Mouse (Mus musculus) midbrain, embryonic 12.5 days (tissue): ENCODE results near the gene Shq1. TPM values are rescaled to one million over a fixed set of nuclear protein-coding genes. Genes with fewer than 3 reads are reported as not detected.

Source experiments
- ATAC-seq: fragments of 200-750 bp; cut with Nextera tagmentation; 2 replicates; pipeline ENCODE4 v1.8.0; 2017; ENCODE audit warnings: low read depth, moderate TSS enrichment, moderate library complexity; ENCODE audit not compliant: low FRiP score
- H3K27ac ChIP-seq: fragments of 300-500 bp; sonication (generic); replicated peaks from 2 replicates; pipeline ENCODE4 v1.5.1; 2016; ENCODE audit warnings: mild to moderate bottlenecking
- H3K27me3 ChIP-seq: fragments of 300-500 bp; sonication (generic); 2 replicates; pipeline ENCODE4 v1.6.1; 2016; ENCODE audit warnings: mild to moderate bottlenecking
- H3K36me3 ChIP-seq: fragments of 300-500 bp; sonication (generic); 2 replicates; pipeline ENCODE4 v1.6.1; 2016
- H3K4me1 ChIP-seq: fragments of 300-500 bp; sonication (generic); 2 replicates; pipeline ENCODE4 v1.6.1; 2016
- H3K4me2 ChIP-seq: fragments of 300-500 bp; sonication (generic); replicated peaks from 2 replicates; pipeline ENCODE4 v1.6.1; 2016; ENCODE audit warnings: mild to moderate bottlenecking, moderate library complexity
- H3K4me3 ChIP-seq: fragments of 300-500 bp; sonication (generic); 2 replicates; pipeline ENCODE4 v1.5.1; 2016; ENCODE audit warnings: mild to moderate bottlenecking
- H3K9ac ChIP-seq: fragments of 300-500 bp; sonication (generic); replicated peaks from 2 replicates; pipeline ENCODE4 v1.6.1; 2016; ENCODE audit warnings: mild to moderate bottlenecking, moderate library complexity
- H3K9me3 ChIP-seq: fragments of 300-500 bp; sonication (generic); 2 replicates; pipeline ENCODE4 v1.6.1; 2016; ENCODE audit warnings: mild to moderate bottlenecking
- WGBS: fragments of 180-500 bp; shearing (Covaris S2); methylation state at CpG from one replicate; pipeline ENCODE4 v1.1.7; 2016; 5-methylcytosine and 5-hydroxymethylcytosine counted together
- polyA plus RNA-seq: library from polyadenylated mRNA; unstranded; fragments of >200 nt; fragmentation: Nextera tagmentation; extraction: Ambion mirVana; gene quantifications from 2 replicates; pipeline ENCODE4 v1.2.1, GENCODE M21; 2016

Shq1 gene
- polyA plus RNA-seq, 1 experiment from 2014 or later = 17.3 TPM

DNA sequence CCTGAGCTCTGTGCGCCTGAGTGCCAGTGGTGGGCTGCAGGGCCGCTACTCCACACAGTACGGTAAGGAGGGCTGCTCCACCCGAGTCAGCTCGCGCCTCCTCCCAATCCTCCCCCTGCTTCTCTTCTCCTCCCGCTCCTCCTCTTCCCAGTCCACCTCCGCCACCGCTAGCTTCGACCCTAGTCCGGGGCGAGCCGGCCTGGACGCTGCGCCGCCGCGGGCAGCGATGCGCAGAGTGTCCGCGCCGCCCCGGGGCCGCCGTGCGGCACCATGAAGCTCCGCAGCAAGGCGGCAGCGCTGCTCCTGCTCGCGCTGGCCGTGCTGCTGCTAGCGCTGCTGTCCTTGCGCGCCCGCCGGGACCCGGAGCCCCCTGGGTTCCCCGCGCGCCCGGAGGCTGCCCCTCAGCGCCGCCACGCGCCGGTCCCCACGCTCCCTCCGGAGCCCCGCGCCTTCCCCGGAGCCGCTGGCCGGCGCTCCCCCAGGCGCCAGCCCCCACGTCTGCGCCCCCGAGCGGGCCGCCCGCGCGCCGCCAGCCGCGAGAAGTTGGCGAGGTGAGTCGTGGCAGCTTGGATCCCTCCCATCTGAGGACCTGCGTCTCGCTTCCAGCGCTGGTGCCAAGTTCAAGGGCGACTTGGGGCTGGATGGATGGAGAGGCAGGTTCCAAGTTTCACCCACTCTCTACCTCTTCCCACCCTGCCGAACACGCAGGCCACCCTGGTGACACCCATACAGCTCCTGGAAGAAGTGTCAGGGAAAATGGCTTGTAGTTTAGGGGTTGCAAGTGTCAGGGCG lies 33.8 kb upstream of the Shq1 start, which contains the start of gene Gxylt2:
TSS of gene Gxylt2 (plus strand) at position 161 of the 792 bp plus-strand sequence.
- H3K27me3 ChIP-seq = peaks cover 43% of the 10 kb centered on the region

DNA sequence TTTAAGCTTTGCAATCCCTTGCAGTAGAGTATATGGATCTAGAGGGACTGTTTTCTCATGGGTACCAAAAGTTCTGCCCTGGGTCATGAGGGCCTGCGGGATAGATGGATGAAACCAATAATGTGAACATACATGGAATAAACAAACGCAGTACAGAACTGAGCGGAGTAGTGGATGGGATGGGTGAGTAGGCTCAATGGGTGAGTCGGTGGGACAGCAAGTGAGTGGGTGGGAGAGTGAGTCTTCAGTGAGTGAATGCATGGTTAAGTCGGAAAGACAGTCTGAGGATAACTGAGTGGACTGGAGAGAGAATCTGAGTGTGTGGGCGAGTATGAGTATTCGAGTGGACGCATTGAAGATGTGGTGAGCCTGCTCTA lies 33.2 kb upstream of the Shq1 start:
- H3K36me3 ChIP-seq = no peaks in the 10 kb centered on the region
- 34% methylated on average over 8 of the region's 8 CpGs for WGBS
- peak overlapping the region; percentile 97 for H3K4me2 ChIP-seq
- ATAC-seq = no peak
- H3K4me3 ChIP-seq = peak overlapping the region; percentile 67
- H3K9ac ChIP-seq = peak overlapping the region; percentile 60; the same call in 1 of the 2 replicates
- no peak overlapping the region for H3K27ac ChIP-seq
- H3K9me3 ChIP-seq = no peaks in the 10 kb centered on the region
- H3K4me1 ChIP-seq = peaks cover 15% of the 10 kb centered on the region
- peaks cover 43% of the 10 kb centered on the region for H3K27me3 ChIP-seq

More for the DNA sequence above, 33.8 kb upstream of the Shq1 start, which contains the start of gene Gxylt2:
- Histone ChIP-seq H3K9ac (peak within 1 kb of the TSS; percentile 60), H3K36me3 (no peaks in the 10 kb centered on the region), H3K9me3 (no peaks in the 10 kb centered on the region), H3K4me3 (peak within 1 kb of the TSS; percentile 67), H3K4me1 (peaks cover 15% of the 10 kb centered on the region), H3K4me2 (peak within 1 kb of the TSS; percentile 97), H3K27ac (0 out of 2 replicates have a peak within 1 kb of the TSS, but pooled peaks have one; percentile 22)
- peak; percentile 86 for ATAC-seq
- under 1% methylated on average over 69 of the region's 77 CpGs for WGBS

DNA sequence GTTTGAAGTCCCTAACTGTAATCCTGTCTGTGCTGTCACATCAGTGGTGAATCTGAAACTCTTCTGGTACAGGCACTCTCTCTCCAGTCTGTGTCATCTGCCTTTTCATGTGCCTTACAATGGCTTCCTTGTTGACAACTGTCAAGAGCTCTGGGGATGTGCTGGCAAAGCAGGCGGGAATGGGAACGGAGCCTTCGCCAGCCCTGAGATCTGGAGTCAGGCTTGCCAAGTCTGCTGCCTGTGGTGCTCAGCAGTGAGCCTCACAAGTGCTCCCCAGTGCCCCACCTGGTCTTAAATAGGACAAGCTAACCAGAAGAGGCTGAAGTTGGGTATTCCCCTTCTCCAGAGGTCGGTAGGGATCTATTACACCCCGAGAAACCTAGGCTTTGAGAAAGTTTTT lies 29.8 kb upstream of the Shq1 start:
- Histone ChIP-seq H3K36me3 (no peaks in the 10 kb centered on the region), H3K4me3 (no peak overlapping the region), H3K9me3 (no peaks in the 10 kb centered on the region), H3K27me3 (peaks cover 31% of the 10 kb centered on the region), H3K9ac (no peak overlapping the region), H3K27ac (no peak overlapping the region), H3K4me2 (no peak overlapping the region), H3K4me1 (peaks cover 15% of the 10 kb centered on the region)
- no peak for ATAC-seq
- WGBS = 70% methylated on average over 5 of the region's 5 CpGs

DNA sequence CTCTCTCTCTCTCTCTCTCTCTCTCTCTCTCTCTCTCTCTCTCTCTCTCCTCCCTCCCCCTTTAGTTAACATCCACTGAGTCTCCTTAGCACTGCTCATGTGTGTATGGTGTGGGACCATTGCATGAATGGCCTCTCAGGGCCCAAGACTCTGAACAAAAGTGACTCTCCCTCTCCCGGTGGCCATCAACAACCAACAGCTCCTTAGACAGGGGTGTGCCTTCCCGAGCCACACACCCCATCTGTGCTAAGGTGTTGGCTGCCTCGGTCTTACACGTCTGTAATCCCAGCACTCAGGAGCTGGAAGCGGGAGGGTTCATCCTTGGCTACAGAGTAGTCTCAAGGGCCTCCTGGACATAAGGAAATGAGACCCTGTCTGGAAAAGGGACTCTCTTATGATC lies 29.0 kb upstream of the Shq1 start:
- Histone ChIP-seq H3K36me3 (no peaks in the 10 kb centered on the region), H3K4me1 (peaks cover 8% of the 10 kb centered on the region), H3K27ac (no peak overlapping the region), H3K4me2 (no peak overlapping the region), H3K4me3 (no peak overlapping the region), H3K27me3 (peaks cover 23% of the 10 kb centered on the region), H3K9ac (no peak overlapping the region), H3K9me3 (no peaks in the 10 kb centered on the region)
- ATAC-seq = no peak
- 86% methylated on average over 5 of the region's 5 CpGs for WGBS

DNA sequence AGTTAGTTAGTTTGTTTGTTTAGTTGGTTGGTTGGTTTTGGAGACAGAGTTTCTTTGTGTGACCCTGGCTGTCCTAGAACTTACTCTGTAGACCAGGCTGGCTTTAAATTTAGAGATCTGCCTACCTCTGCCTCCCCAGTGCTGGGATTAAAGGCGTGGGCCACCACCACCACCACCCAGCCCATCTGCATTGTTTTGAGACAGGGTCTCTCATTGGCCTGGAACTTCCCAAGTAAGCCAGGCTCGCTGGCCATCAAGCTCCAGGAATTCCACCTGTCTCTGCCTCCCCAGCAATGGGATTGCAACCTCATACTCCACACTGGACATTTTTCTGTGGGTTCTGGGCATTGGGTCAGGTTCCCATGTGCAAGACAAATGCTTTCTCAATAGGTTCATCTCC lies 15.4 kb upstream of the Shq1 start:
- H3K4me3 ChIP-seq = no peak overlapping the region
- no peak overlapping the region for H3K4me2 ChIP-seq
- H3K36me3 ChIP-seq = no peaks in the 10 kb centered on the region
- no peak overlapping the region for H3K27ac ChIP-seq
- H3K27me3 ChIP-seq = no peaks in the 10 kb centered on the region
- H3K9me3 ChIP-seq = 0 out of 2 replicates have a peak, but pooled peaks cover 3% of the 10 kb centered on the region
- WGBS = 75% methylated on average over 2 of the region's 2 CpGs
- no peak overlapping the region for H3K9ac ChIP-seq
- no peak for ATAC-seq
- no peaks in the 10 kb centered on the region for H3K4me1 ChIP-seq

DNA sequence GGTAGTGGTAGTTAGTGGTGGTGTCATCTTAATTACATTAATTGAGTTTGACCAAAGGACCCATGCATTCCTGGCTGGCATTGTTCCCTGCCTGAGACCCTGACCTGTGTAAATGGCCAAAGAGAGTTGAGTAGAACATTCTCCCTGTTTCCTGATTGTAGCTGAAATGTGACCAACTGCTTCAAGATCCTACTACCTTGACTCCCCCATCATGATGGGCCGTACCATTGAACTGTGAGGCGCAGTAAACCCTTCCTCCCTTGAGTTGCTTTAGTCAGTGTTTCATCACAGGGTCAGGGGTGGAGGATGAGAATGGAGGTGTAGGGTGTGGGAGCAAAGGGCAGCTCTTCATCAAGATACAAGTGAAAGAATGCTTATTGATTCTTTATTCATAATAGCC lies 7.7 kb upstream of the Shq1 start:
- no peak overlapping the region for H3K9ac ChIP-seq
- H3K9me3 ChIP-seq = no peaks in the 10 kb centered on the region
- WGBS = 89% methylated on average over 2 of the region's 2 CpGs
- H3K4me2 ChIP-seq = no peak overlapping the region
- no peak for ATAC-seq
- H3K4me3 ChIP-seq = no peak overlapping the region
- H3K36me3 ChIP-seq = no peaks in the 10 kb centered on the region
- no peaks in the 10 kb centered on the region for H3K4me1 ChIP-seq
- no peaks in the 10 kb centered on the region for H3K27me3 ChIP-seq
- H3K27ac ChIP-seq = no peak overlapping the region

DNA sequence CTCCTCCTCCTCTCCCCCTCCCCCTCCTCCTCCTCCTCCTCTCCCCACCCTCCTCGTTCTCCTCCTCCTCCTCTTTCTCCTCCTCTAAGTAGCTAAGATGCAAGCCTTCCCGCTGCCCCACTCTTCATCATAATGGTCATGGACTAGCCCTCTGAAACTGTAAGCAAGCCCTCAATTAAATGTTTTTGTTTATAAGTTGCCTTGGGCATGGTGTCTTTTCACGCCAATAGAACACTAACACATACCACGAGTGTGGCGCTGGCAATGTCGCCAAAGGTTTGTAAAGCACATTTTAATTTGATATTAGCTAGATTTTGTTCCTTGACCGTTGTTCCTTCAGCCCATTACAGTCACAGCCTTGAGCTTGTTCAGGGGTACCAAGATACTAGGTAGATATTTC lies 5.5 kb upstream of the Shq1 start:
- 85% methylated on average over 6 of the region's 7 CpGs for WGBS

DNA sequence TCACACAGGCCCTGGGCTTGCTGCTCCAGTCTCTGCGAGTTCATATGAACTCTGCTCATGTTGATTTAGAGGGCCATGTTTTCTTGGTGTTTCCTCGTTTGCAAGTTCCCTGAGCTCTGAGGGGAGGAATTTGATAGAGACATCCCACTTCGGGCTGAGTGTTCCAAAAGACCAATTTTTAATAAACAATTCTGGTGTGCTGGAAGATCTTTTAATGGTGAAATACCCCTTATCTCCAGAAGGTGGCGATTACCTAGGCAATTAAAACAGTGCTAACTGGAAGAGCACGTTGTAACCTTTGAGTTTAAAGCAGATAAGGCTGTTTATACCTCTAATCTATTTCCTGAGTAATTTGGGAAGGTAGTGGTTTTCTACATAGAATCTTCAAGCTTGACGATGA lies 4.0 kb upstream of the Shq1 start:
- ATAC-seq = no peak
- no peak overlapping the region for H3K27ac ChIP-seq
- H3K4me1 ChIP-seq = peaks cover 10% of the 10 kb centered on the region
- H3K4me3 ChIP-seq = no peak overlapping the region
- H3K27me3 ChIP-seq = peaks cover 8% of the 10 kb centered on the region
- H3K9me3 ChIP-seq = no peaks in the 10 kb centered on the region
- WGBS = 27% methylated on average over 6 of the region's 6 CpGs
- H3K4me2 ChIP-seq = no peak overlapping the region
- no peaks in the 10 kb centered on the region for H3K36me3 ChIP-seq
- no peak overlapping the region for H3K9ac ChIP-seq

More for the DNA sequence above, 5.5 kb upstream of the Shq1 start:
- H3K27ac ChIP-seq = no peak overlapping the region
- peaks cover 8% of the 10 kb centered on the region for H3K27me3 ChIP-seq
- H3K36me3 ChIP-seq = no peaks in the 10 kb centered on the region
- H3K4me2 ChIP-seq = no peak overlapping the region
- peaks cover 2% of the 10 kb centered on the region; the same call in 1 of the 2 replicates for H3K4me1 ChIP-seq
- no peak overlapping the region for H3K4me3 ChIP-seq
- no peak for ATAC-seq
- no peak overlapping the region for H3K9ac ChIP-seq
- H3K9me3 ChIP-seq = no peaks in the 10 kb centered on the region

DNA sequence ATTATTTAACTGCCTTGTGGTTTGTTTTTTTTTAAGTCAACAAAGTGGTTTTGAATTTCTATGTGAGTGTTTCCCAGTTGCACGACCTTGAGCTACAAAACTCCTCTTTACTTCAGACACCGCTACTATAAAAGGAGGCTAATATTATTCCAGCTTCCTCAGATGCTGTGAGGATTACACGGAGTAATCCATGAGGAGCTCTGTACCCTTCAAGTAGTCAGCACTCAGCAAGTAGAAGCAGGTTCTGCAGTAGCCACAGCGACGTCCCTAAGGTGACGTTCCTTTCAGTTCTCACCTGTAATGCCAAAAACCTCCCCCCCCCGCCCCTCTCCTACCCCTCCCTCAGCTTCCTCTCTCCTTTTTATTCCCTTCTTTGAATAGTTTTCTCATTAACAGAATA lies 444 bp upstream of the Shq1 start:
- Histone ChIP-seq H3K36me3 (no peaks in the 10 kb centered on the region), H3K4me2 (peak overlapping the region; percentile 95), H3K9ac (no peak overlapping the region), H3K4me1 (peaks cover 11% of the 10 kb centered on the region), H3K27me3 (peaks cover 8% of the 10 kb centered on the region), H3K27ac (no peak overlapping the region), H3K9me3 (no peaks in the 10 kb centered on the region), H3K4me3 (peak overlapping the region; percentile 87)
- peak; percentile 41 for ATAC-seq
- 6% methylated on average over 7 of the region's 7 CpGs for WGBS

DNA sequence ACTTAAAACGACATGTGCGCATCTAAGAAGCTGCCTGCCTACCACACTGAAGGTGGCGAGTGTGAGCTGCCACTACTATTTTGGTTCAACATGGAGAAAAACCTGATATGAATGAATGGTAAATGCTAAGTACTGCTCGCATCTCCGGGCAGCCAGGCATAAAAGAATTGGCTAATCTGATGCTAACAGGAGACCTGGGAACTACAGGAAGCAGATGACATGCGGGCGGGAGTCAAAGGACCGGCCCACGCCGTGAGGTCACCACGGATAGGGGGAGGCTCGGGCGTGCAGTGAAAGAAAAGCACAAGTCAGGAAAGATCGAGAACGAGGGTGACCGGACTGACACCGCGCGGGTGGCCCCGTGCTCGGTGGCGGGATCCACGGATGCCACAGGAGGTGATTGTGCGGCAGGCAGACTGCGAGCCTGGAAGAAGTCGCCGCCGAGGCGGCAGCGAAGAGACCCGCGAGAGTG lies 551 bp downstream of the Shq1 start:
- Histone ChIP-seq H3K4me2 (peak overlapping the region; percentile 95), H3K4me3 (peak overlapping the region; percentile 87), H3K36me3 (no peaks in the 10 kb centered on the region), H3K27ac (no peak overlapping the region), H3K9ac (peak overlapping the region; percentile 76), H3K4me1 (peaks cover 11% of the 10 kb centered on the region), H3K9me3 (no peaks in the 10 kb centered on the region), H3K27me3 (peaks cover 8% of the 10 kb centered on the region)
- ATAC-seq = peak; percentile 70
- under 1% methylated on average over 32 of the region's 32 CpGs for WGBS

DNA sequence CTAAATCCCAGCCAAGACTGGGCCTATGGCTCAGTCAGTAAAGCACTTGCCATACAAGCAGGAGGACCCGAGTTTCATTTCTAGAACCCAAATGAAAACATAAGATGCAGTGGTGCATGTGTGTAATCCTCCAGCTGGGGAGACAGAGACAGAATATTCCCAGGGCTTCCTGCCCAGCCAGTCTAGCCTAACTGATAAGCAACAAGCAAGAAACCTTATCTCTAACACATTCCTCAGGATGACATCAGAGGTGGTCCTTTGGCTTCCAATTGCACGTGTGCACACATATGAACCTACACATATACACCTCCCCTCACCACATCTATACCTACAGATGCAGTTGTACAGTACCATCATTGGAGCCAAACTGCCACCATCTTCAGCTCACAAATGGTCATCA lies 2.1 kb downstream of the Shq1 start:
- Histone ChIP-seq H3K9ac (no peak overlapping the region), H3K27me3 (peaks cover 8% of the 10 kb centered on the region), H3K4me2 (no peak overlapping the region), H3K27ac (no peak overlapping the region), H3K36me3 (peaks cover 13% of the 10 kb centered on the region; the same call in 1 of the 2 replicates), H3K4me3 (no peak overlapping the region), H3K4me1 (peaks cover 11% of the 10 kb centered on the region), H3K9me3 (no peaks in the 10 kb centered on the region)
- WGBS = 80% methylated on average over 2 of the region's 2 CpGs
- ATAC-seq = no peak

DNA sequence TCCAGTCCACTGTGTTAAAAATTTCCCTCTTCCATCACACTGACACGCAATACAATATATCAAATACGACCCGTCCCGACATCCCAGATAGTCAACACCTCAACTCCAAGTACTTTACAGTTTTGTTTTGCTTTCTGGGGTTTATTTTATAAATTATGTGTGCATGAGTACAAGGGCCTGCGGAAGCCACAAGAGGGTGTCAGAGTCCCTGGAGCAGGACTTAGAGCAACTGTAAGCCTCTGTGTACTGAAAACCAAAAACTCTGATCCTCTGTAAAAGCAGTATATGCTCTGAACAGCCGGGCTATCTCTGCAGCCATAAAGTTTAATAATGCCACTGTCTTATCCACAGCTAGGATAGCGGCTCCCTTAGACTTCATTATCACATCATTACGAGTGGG lies 3.3 kb downstream of the Shq1 start:
- no peaks in the 10 kb centered on the region for H3K9me3 ChIP-seq
- WGBS = 93% methylated on average over 8 of the region's 8 CpGs
- H3K36me3 ChIP-seq = peaks cover 25% of the 10 kb centered on the region; the same call in 1 of the 2 replicates
- peaks cover 7% of the 10 kb centered on the region for H3K27me3 ChIP-seq
- H3K4me2 ChIP-seq = no peak overlapping the region
- no peak overlapping the region for H3K4me3 ChIP-seq
- ATAC-seq = no peak
- peaks cover 11% of the 10 kb centered on the region for H3K4me1 ChIP-seq
- H3K9ac ChIP-seq = no peak overlapping the region
- H3K27ac ChIP-seq = no peak overlapping the region
